Mouse (Mus musculus) lung, postnatal 25 days (tissue): ENCODE data around the gene Rrp8.
"Not testable (repeated sequence)": the region's sequence is repeated elsewhere in the genome, so short reads cannot be mapped to it uniquely, and the experiment has no call there.

ENCODE experiments used
- DNase-seq: peaks from one replicate; pipeline ENCODE4 v3.0.0; 2022; ENCODE audit warnings: low spot score

The Rrp8 gene

GRCm38 (mm10) chr7:105743926-105744590, 6.9 kb upstream of the Rrp8 start, which contains the start of gene Taf10:
Gene Taf10 (minus strand): TSS chr7:105744361.
- DNase-seq, result peak; percentile 92

- not testable (repeated sequence) for DNase-seq
Observed at GRCm38 (mm10) chr7:105743246-105743925, 6.2 kb upstream of the Rrp8 start.

- DNase-seq, result not testable (repeated sequence)
Observed at GRCm38 (mm10) chr7:105742539-105743215, 5.5 kb upstream of the Rrp8 start.

- no peak for DNase-seq
Observed at GRCm38 (mm10) chr7:105741978-105742377, 4.8 kb upstream of the Rrp8 start.

- DNase-seq, result no peak
Observed at GRCm38 (mm10) chr7:105740851-105741250, 3.7 kb upstream of the Rrp8 start.

GRCm38 (mm10) chr7:105740089-105740795, 3.1 kb upstream of the Rrp8 start:
- DNase-seq, result no peak

GRCm38 (mm10) chr7:105738948-105739347, 1.8 kb upstream of the Rrp8 start:
- peak; percentile 83 for DNase-seq

- no peak for DNase-seq
Observed at GRCm38 (mm10) chr7:105738286-105738685, 1.1 kb upstream of the Rrp8 start.

- no peak for DNase-seq
Observed at GRCm38 (mm10) chr7:105737648-105738047, 463 bp upstream of the Rrp8 start.

- peak; percentile 96 for DNase-seq
Observed at GRCm38 (mm10) chr7:105736264-105736901, 802 bp downstream of the Rrp8 start, which contains the start of gene Ilk. Gene Ilk (plus strand): TSS chr7:105736592.

GRCm38 (mm10) chr7:105735464-105735863, 1.7 kb downstream of the Rrp8 start:
- DNase-seq, result not testable (repeated sequence)

- DNase-seq, result no peak
Observed at GRCm38 (mm10) chr7:105734826-105735225, 2.4 kb downstream of the Rrp8 start.

- DNase-seq, result no peak
Observed at GRCm38 (mm10) chr7:105733836-105734235, 3.3 kb downstream of the Rrp8 start.

GRCm38 (mm10) chr7:105728701-105729428, 8.3 kb downstream of the Rrp8 start:
- DNase-seq, result peak; percentile 53

GRCm38 (mm10) chr7:105726980-105727325, 10.2 kb downstream of the Rrp8 start:
- no peak for DNase-seq

- peak; percentile 79 for DNase-seq
Observed at GRCm38 (mm10) chr7:105726144-105726979, 10.8 kb downstream of the Rrp8 start.

- no peak for DNase-seq
Observed at GRCm38 (mm10) chr7:105721916-105722315, 15.3 kb downstream of the Rrp8 start.

- DNase-seq, result no peak
Observed at GRCm38 (mm10) chr7:105715366-105715765, 21.8 kb downstream of the Rrp8 start.

GRCm38 (mm10) chr7:105708733-105709132, 28.5 kb downstream of the Rrp8 start:
- DNase-seq, result no peak

GRCm38 (mm10) chr7:105703816-105704215, 33.4 kb downstream of the Rrp8 start:
- no peak for DNase-seq
